Mouse (Mus musculus): ENCODE data around the gene Zfp488.

Zfp488 gene

DNA sequence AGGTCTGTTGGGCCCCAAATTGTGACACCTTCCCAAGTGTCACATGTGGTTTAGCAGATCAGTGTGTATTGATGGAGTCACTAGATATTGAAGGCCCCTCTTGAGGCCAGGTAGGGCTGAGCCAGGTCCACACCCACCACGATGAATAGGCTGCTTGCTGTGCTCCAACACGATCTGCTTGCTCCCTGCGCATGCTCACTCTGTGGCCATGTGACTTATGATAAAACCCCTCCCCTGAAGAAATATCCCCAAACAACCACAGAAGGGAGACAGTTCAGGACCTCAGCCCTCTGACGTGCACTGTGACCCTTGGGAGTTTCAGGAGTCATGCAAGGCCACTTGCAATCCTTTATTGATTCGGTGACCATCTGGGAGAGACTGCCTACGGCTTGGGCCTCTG, 32.4 kb downstream of the Zfp488 start:
- DNase-seq (ENCODE audit: low read depth): no peak

DNA sequence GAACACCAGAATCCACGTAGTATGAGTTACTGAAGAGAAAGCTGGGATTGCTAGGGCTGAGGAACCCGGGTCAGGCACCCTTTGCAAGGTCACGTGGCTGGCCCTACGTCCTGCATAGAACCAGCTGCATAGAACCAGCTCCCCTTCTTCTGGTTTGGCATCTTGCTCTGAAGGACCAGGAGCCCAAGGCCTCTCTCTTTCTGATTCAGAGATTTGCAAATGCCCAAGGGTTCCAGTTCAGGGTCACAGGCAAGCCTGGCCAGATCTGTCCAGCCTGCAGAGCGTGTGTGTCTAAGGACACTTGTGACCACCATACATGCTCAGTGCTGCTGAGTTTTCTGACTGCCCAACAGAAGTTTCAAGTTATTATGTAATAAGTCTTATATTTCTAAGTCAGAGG, 36.3 kb downstream of the Zfp488 start:
- DNase-seq (ENCODE audit: low read depth): no peak

DNA sequence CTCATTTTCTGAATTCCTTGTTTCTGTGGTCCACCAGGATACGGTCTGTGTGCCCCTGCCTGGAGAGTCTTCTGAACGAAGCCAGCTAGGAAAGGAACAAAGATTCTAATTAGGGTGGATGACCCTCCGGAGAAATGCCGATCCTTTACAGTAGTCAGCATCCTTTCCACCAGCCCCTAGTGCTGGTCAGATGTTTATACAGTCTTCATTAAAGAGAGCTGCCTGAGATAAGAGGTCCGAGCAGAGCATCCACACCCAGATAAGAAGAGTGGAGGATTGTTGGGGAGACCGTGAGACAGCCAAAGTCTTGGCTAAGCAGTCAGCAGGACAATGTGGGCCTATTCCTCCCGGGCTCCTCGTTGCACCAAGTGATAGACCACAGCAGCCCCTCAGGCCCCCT, 37.8 kb downstream of the Zfp488 start, which contains the start of gene Gdf2:
Gene Gdf2, plus strand, starts transcription at position 301 of the 400 bp plus-strand sequence.
- DNase-seq (ENCODE audit: low read depth): no peak

DNA sequence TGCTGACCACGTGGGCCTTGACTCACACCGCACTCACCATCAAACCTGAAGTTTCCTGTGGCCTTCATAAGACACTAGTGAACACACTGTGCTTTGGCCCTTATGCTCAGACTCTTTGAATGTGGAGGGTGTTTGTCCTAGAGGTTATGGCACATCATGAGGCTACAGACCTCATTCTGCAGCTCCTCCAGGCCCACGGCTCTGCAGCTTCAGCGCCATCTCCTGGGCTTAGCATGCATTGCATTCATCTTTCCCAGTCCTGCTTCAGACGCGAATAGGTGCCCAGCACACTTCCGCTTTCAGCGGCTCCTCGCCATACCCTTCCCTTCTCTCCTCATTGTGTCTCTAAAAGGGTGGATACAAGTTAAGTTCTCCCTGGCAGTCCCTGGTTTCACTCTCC, 39.4 kb downstream of the Zfp488 start:
- no peak for DNase-seq (ENCODE audit: low read depth)

DNA sequence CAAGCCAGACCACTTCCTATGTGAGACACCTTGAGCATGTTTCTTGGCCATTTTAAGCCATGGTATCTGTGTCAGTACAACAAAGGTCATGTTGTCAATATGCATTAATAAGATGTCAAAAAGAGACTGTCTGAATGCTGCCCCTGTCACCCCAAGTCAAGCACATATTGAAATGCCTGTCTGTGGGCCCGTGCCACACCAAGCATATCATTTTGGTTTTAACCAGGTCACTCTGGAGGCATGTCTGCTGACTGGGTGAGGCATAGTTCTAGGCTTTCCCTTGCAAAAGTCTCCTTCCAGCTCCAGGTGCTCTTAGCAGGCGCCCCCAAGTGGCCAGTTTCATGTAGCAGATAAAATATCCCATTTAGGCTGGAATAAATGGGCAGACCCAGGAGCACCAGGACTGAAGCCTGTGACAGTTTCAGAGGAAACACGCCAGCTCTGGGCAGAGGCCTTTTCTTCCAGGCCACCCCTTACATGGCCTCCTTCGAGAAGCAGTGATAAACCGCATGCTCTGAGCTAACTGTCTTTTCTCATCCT, 44.7 kb downstream of the Zfp488 start:
- no peak for DNase-seq (ENCODE audit: low read depth)

DNA sequence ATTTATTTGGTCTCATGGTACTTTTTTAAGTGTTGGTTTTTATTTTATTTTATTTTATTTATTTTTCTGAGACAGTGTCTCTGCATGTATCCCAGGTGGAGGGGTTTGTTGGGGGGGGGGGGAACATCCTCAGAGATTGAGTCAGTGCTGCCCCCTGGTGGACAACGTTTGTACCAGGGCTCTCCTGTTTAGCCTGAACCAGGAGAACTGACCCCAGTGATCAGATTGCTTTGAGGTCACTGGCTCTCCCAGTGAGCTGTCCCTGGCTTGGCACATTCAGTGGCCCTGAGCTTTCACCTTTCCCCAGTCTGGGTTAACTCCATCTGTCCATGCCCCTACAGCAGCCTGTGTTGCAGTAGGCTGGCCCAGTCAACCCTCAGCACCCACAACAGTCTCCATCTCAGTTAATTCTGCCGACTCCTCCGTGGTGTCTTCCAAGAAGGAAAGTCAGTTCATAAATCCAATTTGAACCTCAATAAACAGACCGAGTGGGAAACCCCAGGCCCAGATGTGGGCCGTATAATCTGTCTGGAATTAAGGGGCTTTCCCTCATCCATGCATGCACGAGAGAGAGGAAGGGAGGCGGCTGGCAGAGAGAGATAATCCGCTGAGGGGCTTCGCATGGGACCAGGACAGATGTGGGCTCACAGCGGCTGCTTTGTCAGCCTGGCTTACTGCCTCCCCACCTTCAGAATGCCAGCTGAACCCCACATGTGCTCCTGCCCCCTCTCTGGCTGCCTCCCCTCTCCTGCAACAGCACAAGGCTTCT, 45.4 kb downstream of the Zfp488 start:
- no peak for DNase-seq (ENCODE audit: low read depth)

GRCm38 (mm10) chr14:33931853-33932252, 46.7 kb downstream of the Zfp488 start:
- no peak for DNase-seq (ENCODE audit: low read depth)

DNA sequence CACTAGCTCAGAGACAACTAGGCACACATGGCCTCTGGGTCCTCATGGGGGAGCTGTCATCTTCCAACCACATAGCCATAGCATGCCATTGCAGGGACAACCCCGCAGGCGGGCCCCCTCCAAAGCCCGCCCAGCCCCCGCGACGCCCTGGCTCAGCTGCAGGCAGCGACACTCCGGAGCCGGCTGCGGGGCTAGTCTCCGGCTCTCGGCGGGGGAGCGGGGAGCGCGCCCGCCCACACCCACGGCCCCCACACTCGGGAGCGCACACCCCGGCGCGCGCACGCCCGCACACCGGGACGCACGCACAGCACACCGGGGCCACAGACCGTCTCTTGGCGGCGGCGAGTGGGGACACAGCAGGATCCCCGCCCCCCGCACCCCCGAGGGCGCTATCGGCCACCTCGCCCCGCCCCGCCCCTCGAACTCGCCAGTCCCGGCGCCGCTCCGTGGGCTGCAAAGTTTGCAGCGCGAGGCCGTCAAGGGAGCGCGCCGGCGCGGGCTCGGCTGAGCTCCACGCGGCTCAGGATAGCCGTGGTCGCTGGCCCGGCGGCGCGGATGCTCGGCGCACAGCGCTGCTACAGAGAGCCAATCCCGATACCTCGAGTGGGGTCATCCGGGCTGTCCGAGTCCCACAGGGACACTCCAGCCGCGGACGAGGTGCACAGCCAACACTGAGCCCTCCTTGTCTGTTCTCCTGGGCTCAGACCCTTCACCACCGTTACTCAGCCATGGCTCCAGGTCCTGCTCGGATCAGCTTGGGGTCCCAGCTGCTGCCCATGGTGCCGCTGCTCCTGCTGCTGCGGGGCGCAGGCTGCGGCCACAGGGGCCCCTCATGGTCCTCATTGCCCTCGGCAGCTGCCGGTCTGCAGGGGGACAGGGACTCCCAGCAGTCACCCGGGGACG, 55.1 kb downstream of the Zfp488 start, which contains the start of gene Gdf10:
Gene Gdf10, plus strand, starts transcription at position 420 of the 903 bp plus-strand sequence.
- DNase-seq (ENCODE audit: low read depth): no peak

DNA sequence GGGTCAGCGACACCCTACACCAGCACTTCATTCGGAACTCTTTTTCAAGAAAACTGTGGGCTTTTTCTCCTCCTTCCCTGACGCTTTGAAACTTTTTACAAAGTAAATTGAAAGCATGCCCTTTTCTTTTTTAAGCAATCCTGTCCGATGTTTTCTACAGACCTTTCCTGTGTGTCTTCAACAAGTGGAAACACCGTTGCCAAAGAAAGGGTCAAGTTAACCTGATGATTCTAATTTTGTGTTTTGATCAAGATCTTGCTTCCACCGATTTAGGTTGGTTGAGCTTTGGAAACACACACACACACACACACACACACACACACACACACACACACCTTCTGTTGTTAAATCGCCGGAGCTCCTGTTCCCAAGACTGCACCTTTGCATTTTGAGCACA, 55.8 kb downstream of the Zfp488 start:
- no peak for DNase-seq (ENCODE audit: low read depth)

DNA sequence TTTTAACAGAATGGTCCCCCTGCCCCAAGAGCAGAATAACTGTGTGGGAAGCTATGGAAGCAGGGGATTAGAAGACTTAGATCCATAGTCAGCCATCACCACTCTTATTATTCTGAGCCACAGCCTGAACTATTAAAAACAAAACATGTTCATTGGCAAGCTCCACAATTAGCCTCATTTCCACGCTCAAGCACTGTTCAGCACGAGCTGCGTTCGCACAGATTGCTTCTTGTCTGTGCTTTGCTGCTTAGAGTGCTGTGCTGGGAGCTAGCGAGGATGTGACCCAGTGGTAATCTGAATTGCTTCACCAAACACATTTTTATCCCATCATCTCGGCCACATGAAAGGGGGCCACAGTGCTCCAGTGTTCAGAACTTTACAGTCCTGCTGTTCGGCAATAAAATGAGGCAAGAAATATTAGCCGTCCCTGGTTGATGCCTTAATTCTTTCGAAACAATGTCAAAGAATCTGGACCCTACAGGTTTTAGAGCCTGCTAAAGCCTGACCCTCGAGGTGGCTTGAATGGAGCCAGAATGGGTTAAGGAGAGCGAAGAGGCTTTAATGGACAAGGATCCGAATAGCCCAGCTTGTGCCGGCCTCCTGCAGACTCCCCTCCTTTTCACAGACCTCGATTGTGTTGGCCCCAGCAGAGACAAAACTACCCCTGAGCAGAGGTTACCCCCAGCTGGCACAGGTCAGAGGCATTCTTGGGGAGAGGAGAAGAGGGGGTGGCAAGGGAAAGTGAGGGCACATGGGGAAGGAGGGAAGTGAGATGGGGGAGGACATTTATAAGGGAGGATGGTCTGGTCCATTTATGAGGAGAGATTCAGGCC, 57.6 kb downstream of the Zfp488 start:
- DNase-seq (ENCODE audit: low read depth): no peak

Data from naive thymus-derived CD4-positive, alpha-beta T cell, adult 2 months (primary cell).